Mouse (Mus musculus) layer of hippocampus, postnatal 14 days (tissue): ENCODE data around the gene Fmnl2. TPM values are rescaled to one million over a fixed set of nuclear protein-coding genes. Genes with fewer than 3 reads are reported as not detected.
A peak's percentile ranks its signal among the peaks of the same experiment; 100 is the strongest.

Experiments used
- DNase-seq, 2 experiments: peaks; one replicate each; pipeline ENCODE4 v3.0.0; 2021 to 2022; ENCODE audit warnings: low spot score in 2 of 2, mixed read lengths in 1 of 2
- long read RNA-seq, 2 experiments: library from polyadenylated mRNA; stranded (forward); transcript quantifications; one replicate each; pipeline ENCODE4 v2.0.0; 2021
- total RNA-seq, 2 experiments: library from RNA; stranded (reverse); gene quantifications; 2 replicates each; pipeline ENCODE4 v1.2.3; 2021

Fmnl2 gene
- total RNA-seq = 10 to 100 TPM; 52.5 to 53.8 TPM
- long read RNA-seq, experiment 1, partial matches to known transcripts = 2 of 7 reads
- long read RNA-seq, experiment 1, other reads (novel, unspliced or antisense) = 5 of 7 reads
- long read RNA-seq, experiment 2, partial matches to known transcripts = 2 of 8 reads
- long read RNA-seq, experiment 2, other reads (novel, unspliced or antisense) = 6 of 8 reads

DNA sequence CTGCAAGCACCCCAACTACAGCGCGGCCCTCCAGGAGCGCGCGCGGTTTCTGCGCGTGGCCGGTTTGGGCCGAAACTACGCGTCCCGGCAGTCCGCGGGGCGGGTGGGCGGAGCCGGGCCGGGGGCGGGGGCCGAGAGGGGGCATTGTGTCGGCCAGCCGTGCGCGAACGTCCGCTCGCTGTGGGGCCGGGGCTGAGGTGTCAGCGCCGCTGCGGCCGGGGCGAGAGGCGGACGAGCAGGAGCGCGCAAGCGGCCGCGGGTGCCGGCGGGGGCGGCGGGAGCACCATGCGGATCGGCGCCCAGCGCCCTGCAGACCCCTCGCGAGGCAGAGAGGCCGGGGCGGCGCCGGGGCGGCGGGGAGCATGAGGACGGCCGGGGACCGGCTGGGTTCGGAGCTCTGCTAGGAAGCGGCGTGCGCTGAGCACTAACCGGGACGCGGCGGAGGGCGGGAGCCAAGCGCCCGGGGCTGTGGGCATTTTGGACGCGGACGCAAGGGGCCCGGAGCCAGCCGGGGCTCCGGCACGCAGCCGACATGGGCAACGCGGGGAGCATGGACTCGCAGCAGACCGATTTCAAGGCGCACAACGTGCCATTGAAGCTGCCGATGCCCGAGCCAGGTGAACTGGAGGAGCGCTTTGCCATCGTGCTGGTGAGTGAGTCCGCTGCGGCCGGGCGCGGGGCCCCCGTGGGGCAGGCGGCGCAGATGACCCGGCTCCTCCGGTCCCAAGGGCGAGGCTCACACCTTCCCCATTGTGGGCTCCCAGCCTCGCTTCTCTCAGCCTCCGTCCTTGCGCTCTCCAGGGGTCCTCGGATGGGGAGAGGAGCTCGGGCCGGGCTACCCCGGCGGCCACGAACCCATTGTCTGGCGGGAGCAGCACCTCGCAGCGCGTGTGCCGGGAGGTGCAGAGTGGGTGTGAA is at the start of gene Fmnl2:
Gene Fmnl2 (plus strand): TSS at position 250 of the 918 bp plus-strand sequence.
- peak; percentile 66 to 78 for DNase-seq

DNA sequence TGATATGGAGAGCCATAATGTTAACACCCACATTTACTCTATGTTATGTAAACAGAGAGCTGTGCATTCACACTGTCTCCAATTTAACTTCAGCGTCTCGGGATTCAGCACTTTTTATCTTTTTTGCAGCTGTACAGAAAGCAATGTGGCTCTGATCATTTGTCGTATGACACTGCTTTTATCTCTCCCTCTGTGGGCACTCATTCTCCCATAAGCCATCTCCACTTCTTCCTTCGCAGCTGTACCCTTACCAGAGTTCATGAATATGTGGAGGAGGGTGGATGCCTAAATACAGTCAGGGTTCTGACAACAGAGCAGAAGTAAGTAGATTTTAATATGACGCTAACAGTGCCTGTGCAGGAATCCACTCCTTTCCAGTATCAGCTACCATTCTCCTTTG is 47.7 kb upstream of the Fmnl2 start:
- DNase-seq = no peak

DNA sequence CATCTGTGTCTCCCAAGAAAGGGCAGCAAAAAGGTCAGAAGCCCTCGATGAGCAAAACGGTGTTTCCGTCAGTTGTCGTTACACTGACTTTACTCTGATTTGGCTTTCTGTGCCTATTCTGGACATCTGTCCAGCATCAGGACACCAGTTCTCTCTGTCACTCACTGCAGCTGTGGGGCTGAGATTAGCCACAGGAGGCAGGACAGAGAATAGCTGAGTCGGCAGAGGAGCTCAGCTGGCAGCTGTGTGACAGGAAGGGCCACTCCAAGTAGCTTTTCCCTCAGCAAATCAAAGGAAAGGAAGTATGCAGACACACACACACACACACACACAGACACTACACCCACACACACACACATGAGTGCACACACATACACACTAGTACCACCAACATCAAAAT is 46.0 kb upstream of the Fmnl2 start:
- DNase-seq = no peak

DNA sequence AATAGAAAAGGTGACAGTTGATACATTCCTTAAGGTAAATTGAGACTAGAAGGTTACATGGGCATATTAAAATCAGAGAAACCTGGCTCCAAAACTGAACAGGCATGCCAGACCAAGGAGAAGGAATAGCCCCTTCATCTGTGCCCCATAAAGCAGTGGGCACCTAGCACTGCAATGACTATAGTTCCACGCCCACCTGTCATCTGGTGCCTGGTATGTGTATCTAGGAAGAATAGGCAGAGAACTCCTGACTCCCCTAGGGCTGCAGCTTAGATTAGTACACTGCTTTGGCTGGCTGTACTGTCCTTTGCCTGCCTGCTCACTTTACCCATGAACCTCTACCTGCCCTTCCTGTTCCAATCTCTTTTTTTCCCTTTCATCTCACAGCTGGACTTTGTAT is 40.3 kb upstream of the Fmnl2 start:
- DNase-seq = peak in 1 of 2 experiments; percentile 11

DNA sequence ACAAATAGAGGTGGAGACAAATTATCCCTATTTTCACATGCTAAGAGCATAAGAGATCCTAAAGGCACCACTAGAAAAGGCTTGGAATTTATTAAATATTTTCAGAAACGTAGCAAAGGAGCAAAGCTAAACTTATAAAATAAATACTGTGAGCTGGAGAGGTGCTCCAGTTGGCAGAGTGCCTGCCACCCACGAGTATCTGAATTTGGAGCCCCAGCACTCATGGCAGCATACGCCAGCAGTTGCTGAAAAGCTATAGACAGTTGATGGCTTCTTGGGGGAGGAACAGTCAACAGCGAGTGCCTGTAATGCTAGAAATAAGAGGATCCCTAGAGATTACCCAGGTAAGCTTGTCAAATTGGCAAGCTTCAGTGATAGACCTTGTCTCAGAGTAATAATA is 38.7 kb upstream of the Fmnl2 start:
- DNase-seq = no peak

DNA sequence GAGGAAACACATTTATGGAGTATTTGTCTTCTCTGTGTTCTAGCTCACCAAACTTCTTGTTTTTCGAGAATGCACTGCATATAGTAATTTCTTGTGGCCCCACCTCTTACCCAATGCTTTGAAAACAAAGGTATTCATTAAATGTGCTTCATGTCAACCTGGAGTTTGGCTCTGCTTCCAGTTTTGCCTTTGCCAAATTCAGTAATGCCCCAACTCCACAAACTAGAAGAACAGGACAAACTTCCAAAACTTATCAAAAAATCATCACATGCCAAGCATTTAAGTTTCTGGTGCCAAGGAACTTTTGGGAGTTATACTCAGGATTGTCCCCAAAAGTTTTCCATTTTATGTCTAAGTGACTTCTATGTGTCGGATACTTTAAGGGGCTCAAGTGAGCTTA is 35.4 kb upstream of the Fmnl2 start:
- DNase-seq = no peak

DNA sequence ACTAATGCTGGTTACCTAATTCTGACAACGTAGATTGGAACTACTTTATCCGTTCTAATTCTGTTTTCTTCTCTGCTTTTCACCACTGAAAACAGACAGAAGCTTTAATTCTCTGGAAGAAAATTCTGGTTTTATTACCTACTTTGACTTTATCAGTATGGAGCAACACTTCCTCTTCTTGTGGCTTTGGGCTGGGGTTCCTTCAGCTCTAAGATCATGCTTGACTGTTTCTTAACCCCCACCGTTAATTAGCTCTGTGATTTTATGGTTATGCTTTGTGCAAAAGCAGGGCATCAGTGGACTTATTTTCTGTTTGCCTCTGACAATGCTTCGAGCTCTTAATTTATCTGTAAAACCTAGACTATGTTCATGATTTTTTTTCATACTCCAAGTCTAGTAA is 29.6 kb upstream of the Fmnl2 start:
- no peak for DNase-seq

DNA sequence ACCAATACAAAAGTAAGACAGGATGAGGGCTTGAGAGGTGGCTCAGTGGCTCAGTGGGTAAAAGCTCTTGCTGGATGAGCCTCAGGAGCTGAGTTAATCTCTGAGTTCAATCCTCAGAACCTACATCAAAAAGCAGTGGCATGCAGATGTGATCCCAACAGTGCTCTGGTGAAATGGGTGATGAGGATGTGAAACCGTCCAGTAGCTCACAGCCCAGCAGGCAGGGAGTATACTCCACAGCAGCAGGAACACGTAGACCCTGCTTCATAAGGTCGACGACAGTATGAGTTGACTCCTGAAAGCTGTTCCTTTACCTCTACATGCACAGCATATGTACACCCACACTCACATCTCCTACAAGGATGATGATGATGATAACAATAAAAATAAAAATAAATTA is 27.1 kb upstream of the Fmnl2 start:
- DNase-seq = no peak

DNA sequence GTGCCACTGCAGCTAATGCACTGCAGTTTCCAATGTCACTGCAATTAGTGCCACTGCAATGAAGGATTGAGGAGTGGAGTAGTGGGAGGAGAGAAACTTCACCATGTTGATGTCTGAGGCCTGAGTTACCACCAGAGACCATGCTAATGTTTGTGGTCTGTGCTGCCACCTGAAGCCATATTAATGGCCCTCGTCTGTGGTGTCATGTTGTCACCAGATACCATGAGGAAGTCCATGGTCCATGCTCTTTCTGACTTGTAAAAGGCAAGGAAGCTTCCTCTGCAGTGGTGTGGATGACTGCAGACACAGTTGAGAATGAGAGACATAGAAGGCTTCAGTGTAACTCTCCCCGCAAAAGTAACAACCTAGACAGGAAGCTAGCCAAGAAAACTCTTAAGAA is 26.1 kb upstream of the Fmnl2 start:
- no peak for DNase-seq

DNA sequence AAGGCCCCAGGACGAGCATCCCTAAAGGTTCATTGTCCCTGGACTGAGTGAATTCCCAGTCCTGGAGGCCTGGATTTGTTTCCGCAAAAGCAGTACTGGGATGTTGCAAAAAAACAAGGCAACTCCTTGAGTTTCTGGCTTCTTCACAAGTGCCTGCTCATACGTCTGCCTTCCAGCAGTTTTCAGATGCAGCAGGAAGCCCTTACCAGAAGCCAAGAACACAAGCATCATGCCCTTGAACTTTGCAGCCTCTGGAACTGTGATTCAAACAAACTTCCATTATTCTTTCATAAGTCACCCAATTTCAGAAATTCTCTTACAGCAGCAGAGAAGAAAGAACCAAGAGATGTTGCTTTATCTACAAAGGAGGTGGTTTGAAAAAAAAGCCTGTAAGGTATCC is 21.9 kb upstream of the Fmnl2 start:
- DNase-seq = no peak

DNA sequence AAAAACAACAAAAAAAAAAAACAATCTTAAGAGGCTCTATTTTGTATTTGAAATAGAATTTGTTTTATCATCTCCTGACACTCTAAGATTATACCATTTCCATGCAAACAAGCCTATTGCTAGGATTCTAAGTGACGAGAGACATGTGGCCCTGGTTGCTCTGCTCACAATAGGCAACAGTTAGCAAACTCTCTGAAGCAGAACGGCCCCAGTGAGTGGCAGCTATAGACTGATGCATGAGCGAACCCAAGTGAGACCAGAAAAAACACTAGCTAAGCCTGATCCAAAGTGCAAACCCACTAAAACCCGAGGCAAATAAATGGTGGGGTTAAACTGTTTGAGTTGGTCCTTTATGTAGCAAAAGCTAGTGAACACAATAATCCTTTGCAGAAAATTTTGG is 18.6 kb upstream of the Fmnl2 start:
- DNase-seq = no peak

DNA sequence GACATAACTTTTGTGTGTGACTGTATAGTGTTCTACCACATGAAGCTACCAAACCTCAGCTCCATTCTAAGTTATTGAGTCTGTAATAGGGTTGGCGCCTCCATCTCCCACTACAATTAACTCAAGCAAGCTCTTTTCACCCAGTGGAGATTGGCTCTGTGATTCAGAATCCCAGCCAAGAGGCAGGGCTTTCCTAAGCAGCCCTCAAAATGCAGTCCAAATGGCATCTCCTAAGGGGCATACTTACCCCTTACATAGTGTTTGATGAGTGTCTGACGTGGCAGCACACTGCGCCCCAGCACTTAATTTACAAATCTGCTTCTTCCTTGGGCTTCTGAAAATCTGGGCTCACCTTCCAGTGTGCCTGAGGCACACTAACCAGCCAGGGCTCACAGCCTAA is 17.8 kb upstream of the Fmnl2 start:
- no peak for DNase-seq

DNA sequence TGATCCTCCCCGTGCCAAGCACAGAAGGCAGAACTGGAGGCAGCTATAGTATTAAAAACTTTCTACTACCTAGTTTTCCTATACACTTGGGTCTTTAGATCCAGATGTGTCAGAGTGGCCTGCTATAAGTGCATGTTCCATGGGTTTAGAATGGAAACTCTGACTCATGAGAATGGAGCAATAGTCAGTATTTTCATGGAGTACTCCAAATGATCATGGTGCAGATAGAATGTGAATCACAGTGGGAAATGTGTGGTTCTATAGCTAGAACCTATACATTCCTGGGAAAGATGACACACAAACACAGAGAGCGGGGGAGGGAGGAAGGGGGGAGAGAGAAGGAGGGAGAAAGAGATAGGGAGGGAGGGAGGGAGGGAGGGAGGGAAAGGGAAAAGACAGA is 13.8 kb upstream of the Fmnl2 start:
- DNase-seq = no peak

DNA sequence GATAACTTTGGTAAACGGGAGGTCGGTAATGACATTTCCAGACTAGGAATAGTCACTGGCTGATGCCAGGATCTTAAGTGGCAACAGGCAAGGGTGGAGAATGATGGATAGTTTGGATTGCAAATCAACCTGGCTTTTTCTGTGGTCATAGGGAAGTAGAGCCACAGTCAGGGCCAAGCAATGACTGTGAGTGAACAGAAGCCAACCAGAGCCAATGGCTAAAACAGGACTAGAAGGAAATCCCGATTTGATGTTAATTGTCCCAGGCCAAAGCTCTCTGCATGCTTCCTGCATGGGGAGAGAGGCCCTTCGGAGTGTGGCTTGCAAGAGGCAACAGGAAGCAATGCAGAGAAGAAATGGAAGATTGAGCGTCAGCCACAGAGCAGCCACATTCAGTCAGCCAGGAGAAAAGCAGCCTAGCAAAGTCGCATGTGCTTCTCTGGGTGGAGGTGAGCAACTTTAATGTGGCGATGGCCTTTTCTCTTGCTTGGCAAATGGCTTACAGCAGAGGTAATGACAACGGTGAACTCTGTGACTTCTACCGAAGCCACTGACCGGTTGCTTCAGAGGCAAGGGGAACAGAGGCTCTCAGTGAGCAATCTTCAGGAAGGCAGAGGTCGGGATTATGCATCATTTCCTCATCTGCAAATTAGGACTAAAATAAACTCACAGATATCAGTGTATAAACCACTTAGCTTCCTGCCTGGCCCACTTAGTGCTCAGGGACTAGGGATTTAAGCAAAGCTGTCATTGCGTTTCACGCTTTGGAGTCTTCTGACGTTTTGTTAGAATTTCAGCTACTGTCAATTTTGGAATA is 12.5 kb upstream of the Fmnl2 start:
- no peak for DNase-seq

DNA sequence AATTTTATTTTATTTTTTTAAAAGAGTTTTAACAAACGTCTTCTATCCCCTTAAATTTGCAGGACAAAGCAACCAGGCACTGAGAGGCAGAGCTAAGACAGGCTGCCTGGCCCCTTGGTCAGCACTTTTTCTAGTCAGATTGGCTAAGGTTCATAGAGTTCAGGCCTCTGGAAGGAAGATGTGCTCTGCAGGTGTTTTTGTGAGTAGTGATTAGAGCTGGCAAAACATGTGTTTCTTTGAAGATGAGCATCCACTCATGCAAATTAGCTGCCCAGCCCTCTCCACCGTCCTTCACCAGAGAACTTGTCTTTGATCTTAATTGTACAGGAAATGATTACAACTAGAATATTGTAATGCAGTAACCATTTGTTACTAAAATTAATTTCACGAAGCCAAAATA is 11.2 kb upstream of the Fmnl2 start:
- DNase-seq = no peak

DNA sequence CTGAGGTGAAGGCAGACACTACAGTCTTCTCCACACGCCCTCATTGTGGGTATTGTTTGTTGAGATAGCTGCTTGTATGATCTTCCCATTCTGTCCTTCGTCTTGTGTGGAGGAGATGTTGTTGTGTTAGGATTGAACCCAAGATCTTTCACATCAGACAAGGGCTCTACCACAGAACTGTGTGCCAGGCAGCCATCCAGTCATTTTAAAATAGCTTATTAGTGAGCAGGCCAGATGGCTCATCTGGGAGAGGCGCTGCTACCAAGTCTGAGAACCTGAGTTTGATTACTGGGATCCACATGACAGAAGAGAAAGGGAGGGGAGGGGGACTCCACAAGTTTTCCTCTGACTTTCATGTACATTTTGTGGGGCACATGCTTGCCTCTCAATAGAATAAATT is 8.6 kb upstream of the Fmnl2 start:
- DNase-seq = no peak

DNA sequence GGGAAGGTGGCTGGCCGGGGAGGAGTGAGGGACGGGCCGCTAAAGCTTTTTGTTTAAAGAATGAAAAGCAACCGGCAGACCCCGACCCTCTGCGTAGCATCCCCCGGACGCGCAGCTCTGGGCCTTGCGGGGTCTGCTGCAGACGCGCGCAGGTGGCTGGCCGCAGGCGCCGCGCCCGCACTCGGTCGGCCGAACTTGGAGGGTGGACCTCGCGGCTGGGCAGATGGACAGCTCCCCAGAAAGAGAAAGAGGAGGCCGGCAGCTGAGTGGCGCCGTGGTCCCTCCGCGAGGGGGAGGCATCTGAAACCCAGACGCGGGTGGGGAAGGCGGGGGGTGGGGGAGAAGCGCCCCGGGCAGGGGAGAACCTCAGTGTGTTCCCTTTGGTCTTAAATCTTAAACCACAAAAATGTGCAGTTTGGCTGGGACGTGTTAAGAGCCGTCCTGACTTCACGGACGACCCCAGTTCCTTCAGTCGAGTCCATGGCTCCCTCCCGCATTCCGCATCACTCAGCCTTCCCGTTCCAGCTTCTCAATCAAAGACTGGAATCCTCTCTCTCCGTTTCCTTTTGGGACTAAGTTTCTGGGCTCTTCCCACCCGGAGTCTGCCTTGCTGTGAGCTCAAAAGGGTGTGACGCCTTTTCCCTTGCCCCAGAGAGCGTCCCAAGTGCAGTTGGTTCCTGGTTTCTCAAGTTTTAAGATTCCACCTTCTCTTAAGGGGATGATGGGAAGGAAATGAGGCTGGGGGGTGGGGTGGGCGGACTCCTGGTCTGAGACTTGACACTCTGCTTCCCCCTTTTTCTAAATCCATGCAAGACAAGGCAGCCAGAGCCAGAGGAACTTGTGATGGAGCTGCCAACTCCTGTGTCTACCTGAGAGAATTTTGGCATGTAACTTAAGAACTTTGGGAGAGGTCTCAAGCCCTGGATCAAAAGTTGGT is 1.1 kb downstream of the Fmnl2 start:
- DNase-seq = peak in 1 of 2 experiments; percentile 31

DNA sequence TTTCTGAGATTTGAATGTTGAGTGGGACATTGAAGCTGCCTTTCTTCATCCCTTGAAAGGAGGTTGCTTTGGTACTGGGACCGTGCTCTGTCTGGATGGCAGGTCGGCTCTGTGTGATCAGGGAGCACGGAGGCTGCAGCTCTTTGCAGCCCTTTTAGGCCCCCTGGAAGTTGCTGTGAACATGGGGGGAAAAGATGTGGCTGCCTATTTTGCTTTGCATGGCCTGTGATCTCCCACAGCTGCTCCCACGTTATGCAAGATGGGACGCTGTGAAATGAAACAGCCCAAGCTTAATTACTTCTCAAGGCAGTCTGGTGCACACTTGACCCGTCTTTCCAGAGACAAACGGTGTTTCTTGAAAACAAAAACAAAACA is 1.8 kb downstream of the Fmnl2 start:
- no peak for DNase-seq

DNA sequence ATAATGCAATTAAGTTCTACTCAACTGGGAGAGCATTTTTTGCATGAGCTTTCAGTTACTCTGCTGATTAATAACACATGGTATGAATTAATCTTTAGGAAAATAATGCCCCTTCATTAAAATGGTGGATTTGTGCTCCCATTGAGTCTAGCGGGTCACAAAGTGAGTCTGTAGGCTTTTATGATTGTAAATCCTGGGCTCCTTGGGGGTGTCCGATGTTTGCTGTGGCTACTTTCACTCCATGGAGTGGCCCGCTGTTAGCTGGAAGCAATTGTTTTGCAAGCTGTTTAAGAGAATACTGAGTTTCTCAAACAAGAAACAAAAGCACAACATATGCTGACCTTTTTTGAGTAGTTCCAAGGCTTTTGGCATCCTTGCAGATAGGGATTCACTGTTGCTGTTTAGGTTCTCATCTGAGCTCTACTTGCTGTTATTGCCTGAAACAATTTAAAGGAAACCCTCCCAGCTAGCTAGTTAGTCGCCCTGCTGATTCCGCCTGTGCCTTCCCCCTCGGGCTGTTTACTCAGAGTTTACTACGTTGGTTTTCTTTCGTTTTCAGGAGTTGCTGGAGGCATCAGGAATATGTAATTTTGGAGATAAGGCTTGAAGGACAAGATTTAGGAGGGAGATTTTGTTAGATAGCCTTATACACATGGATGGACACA is 2.6 kb downstream of the Fmnl2 start:
- DNase-seq = no peak

DNA sequence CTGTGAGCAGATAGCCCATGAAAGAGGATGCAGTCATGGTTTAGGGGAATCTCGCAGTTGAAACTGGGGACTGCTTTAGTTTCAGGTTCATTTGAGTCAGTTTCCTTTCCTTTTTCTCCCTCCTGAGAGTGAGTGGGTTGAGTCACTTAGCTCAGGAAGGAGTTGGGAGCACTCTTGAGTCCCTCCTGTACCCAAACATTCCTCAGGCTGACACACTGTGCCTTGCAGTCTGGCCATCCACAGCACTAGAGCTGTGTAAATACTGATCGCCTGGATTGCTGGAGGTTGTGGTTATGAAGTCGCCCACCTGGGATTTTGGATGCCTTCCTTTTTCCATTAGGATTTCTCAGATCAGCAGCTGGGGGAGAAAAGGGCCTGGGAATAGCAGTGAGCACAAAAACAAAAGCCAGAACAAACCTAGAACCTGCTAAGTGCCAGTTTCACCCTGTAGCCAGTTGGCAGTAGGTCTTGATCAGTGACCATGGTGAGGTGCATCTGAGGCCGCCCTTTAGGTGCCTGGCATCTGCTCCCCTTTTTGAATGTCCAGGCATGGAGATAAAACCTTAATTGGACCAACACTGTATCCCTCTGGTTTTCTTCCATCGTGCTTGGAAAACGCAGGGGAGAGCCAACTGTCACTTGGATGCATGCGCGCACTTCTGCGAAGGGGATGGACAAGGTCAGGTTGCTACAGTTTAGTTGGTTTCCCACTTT is 4.5 kb downstream of the Fmnl2 start:
- DNase-seq = no peak
